Mouse (Mus musculus) intestine, postnatal 0 days (tissue): Measurements from ENCODE around the gene Pcbd1. TPM values are rescaled to one million over a fixed set of nuclear protein-coding genes. Genes with fewer than 3 reads are reported as not detected.
"Not testable (repeated sequence)": the region's sequence is repeated elsewhere in the genome, so short reads cannot be mapped to it uniquely, and the experiment has no call there.

ENCODE experiments used
- ATAC-seq: fragments of 200-750 bp; cut with Nextera tagmentation; 2 replicates; pipeline ENCODE4 v1.8.0; 2017; ENCODE audit warnings: mild to moderate bottlenecking, moderate TSS enrichment, moderate library complexity
- H3K27ac ChIP-seq: fragments of 300-500 bp; sonication (generic); 2 replicates; pipeline ENCODE4 v1.5.1; 2014; ENCODE audit warnings: mild to moderate bottlenecking, low read depth, low read length, moderate library complexity
- H3K27me3 ChIP-seq: fragments of 300-500 bp; sonication (generic); replicated peaks from 2 replicates; pipeline ENCODE4 v1.6.1; 2014; ENCODE audit warnings: low read length, mixed read lengths; ENCODE audit not compliant: control insufficient read depth, insufficient read depth
- H3K36me3 ChIP-seq: fragments of 300-500 bp; sonication (generic); 2 replicates; pipeline ENCODE4 v1.6.1; 2014; ENCODE audit warnings: mild to moderate bottlenecking, moderate library complexity; ENCODE audit not compliant: control insufficient read depth, insufficient read depth
- H3K4me1 ChIP-seq: fragments of 300-500 bp; sonication (generic); replicated peaks from 2 replicates; pipeline ENCODE4 v1.6.1; 2014; ENCODE audit warnings: antibody characterized with exemption, low read length, mixed read lengths; ENCODE audit not compliant: control insufficient read depth, insufficient read depth
- H3K4me2 ChIP-seq: fragments of 300-500 bp; sonication (generic); replicated peaks from 2 replicates; pipeline ENCODE4 v1.6.1; 2014; ENCODE audit warnings: low read depth, mild to moderate bottlenecking, moderate library complexity
- H3K4me3 ChIP-seq: fragments of 300-500 bp; sonication (generic); 2 replicates; pipeline ENCODE4 v1.5.1; 2014; ENCODE audit warnings: low read depth, low read length
- H3K9ac ChIP-seq: fragments of 300-500 bp; sonication (generic); 2 replicates; pipeline ENCODE4 v1.6.1; 2014; ENCODE audit warnings: mild to moderate bottlenecking, low read depth, low read length
- H3K9me3 ChIP-seq: fragments of 300-500 bp; sonication (generic); 2 replicates; pipeline ENCODE4 v1.6.1; 2016; ENCODE audit warnings: mixed run types; ENCODE audit not compliant: control insufficient read depth
- CTCF ChIP-seq: sonication (generic); IDR thresholded peaks from 2 replicates; pipeline ENCODE4 v1.5.1; 2016; ENCODE audit warnings: low read depth, mild to moderate bottlenecking, control low read depth, antibody characterized with exemption, moderate library complexity
- WGBS: fragments of 180-500 bp; shearing (Covaris S2); extraction: QIAGEN DNeasy Blood & Tissue Kit; methylation state at CpG from one replicate; pipeline ENCODE4 v1.1.7; 2014; 5-methylcytosine and 5-hydroxymethylcytosine counted together
- polyA plus RNA-seq: library from polyadenylated mRNA; unstranded; fragments of >200 nt; fragmentation: Nextera tagmentation; extraction: Ambion mirVana; gene quantifications from 2 replicates; pipeline ENCODE4 v1.2.1, GENCODE M21; 2015

Gene Pcbd1
- polyA plus RNA-seq, 1 experiment from 2014 or later, result 122 TPM

GRCm38 (mm10) chr10:61086502-61086901, 2.6 kb upstream of the Pcbd1 start:
- H3K27me3 ChIP-seq, result no peaks in the 10 kb centered on the region
- H3K9me3 ChIP-seq, result no peaks in the 10 kb centered on the region
- no peak overlapping the region for H3K4me2 ChIP-seq
- H3K27ac ChIP-seq, result no peak overlapping the region
- ATAC-seq, result no peak
- 64% methylated on average over 3 of the region's 3 CpGs for WGBS
- H3K4me3 ChIP-seq, result no peak overlapping the region
- TF ChIP-seq CTCF, result no peak
- 0 out of 2 replicates have a peak, but pooled peaks cover under 1% of the 10 kb centered on the region for H3K4me1 ChIP-seq
- no peaks in the 10 kb centered on the region for H3K36me3 ChIP-seq
- no peak overlapping the region for H3K9ac ChIP-seq

- Histone ChIP-seq H3K4me3 (no peak overlapping the region), H3K27me3 (no peaks in the 10 kb centered on the region), H3K9me3 (no peaks in the 10 kb centered on the region), H3K36me3 (peaks cover 7% of the 10 kb centered on the region; the same call in 1 of the 2 replicates), H3K4me2 (no peak overlapping the region), H3K4me1 (no peaks in the 10 kb centered on the region), H3K27ac (no peak overlapping the region), H3K9ac (no peak overlapping the region)
- WGBS, result 49% methylated on average over 3 of the region's 3 CpGs
- ATAC-seq, result no peak
- TF ChIP-seq CTCF, result no peak
These were observed 663 bp upstream of the Pcbd1 start for GRCm38 (mm10) chr10:61088468-61088867.

GRCm38 (mm10) chr10:61091866-61092265, 2.7 kb downstream of the Pcbd1 start:
- no peak for ATAC-seq
- no peaks in the 10 kb centered on the region for H3K27me3 ChIP-seq
- no peak overlapping the region for H3K4me3 ChIP-seq
- no peak overlapping the region for H3K4me2 ChIP-seq
- no peaks in the 10 kb centered on the region for H3K4me1 ChIP-seq
- H3K36me3 ChIP-seq, result peaks cover 7% of the 10 kb centered on the region; the same call in 1 of the 2 replicates
- no peaks in the 10 kb centered on the region for H3K9me3 ChIP-seq
- no peak for TF ChIP-seq CTCF
- no peak overlapping the region for H3K9ac ChIP-seq
- no peak overlapping the region for H3K27ac ChIP-seq
- WGBS, result 85% methylated on average over 6 of the region's 6 CpGs

GRCm38 (mm10) chr10:61103564-61104114, 14.5 kb downstream of the Pcbd1 start:
- Histone ChIP-seq H3K9me3 (no peaks in the 10 kb centered on the region), H3K36me3 (peaks cover 97% of the 10 kb centered on the region), H3K4me2 (no peak overlapping the region), H3K27me3 (no peaks in the 10 kb centered on the region), H3K4me3 (no peak overlapping the region), H3K9ac (no peak overlapping the region), H3K27ac (no peak overlapping the region), H3K4me1 (no peaks in the 10 kb centered on the region)
- WGBS, result 84% methylated on average over 3 of the region's 3 CpGs
- no peak for TF ChIP-seq CTCF
- no peak for ATAC-seq

GRCm38 (mm10) chr10:61114246-61114720, 25.2 kb downstream of the Pcbd1 start:
- H3K27ac ChIP-seq, result peak overlapping the region; percentile 28; the same call in 1 of the 2 replicates
- no peaks in the 10 kb centered on the region for H3K4me1 ChIP-seq
- no peak overlapping the region for H3K4me2 ChIP-seq
- 71% methylated on average over 2 of the region's 2 CpGs for WGBS
- H3K27me3 ChIP-seq, result no peaks in the 10 kb centered on the region
- no peak overlapping the region for H3K4me3 ChIP-seq
- H3K9ac ChIP-seq, result no peak overlapping the region
- no peaks in the 10 kb centered on the region for H3K9me3 ChIP-seq
- TF ChIP-seq CTCF, result no peak
- ATAC-seq, result no peak
- peaks cover 44% of the 10 kb centered on the region for H3K36me3 ChIP-seq

GRCm38 (mm10) chr10:61121732-61122131, 32.6 kb downstream of the Pcbd1 start:
- H3K9me3 ChIP-seq, H3K4me3 ChIP-seq, ATAC-seq, H3K4me1 ChIP-seq, H3K27me3 ChIP-seq, H3K4me2 ChIP-seq, H3K9ac ChIP-seq: not testable (repeated sequence)
- peak overlapping the region; percentile 66; the same call in 1 of the 2 replicates for H3K27ac ChIP-seq
- WGBS, result 87% methylated on average over 4 of the region's 4 CpGs
- H3K36me3 ChIP-seq, result peaks cover 19% of the 10 kb centered on the region
